Comparison of ENCODE assay signal across 17 mouse cellular contexts in genomic region chr4:46844982-46845643, GRCm38 (mm10).
DNase-seq lines count a peak whose midpoint lies in the region; ATAC-seq and TF ChIP-seq lines count a peak whose summit lies in the region.
"Had no signal": no experiment of that assay in that cellular context is flagged by ENCODE, and none has a peak within 500 bp of the region (broad histone marks: within the 10 kb centered on the region; RNA-seq: fewer than 3 reads in every experiment).

No protein-coding gene starts in this region.

- H3K27ac ChIP-seq in hindbrain, embryonic 13.5 days: no peak overlapping the region
- no peak overlapping the region for H3K27ac ChIP-seq in hindbrain, embryonic 12.5 days
- H3K27ac ChIP-seq in thymus, adult 2 months (ENCODE audit: control insufficient read depth, insufficient read depth, low read length): no peak overlapping the region
- peak overlapping the region; percentile 51 for H3K27ac ChIP-seq in hindbrain, embryonic 15.5 days (replicated peaks)
- H3K27ac ChIP-seq: heart, embryonic 13.5 days; liver, embryonic 14.5 days had no signal

- H3K9me3 ChIP-seq in hindbrain, embryonic 13.5 days: peaks cover 4% of the 10 kb centered on the region; the same call in 1 of the 2 replicates
- no peaks in the 10 kb centered on the region for H3K9me3 ChIP-seq in hindbrain, embryonic 12.5 days (replicated peaks)
- H3K9me3 ChIP-seq in hindbrain, embryonic 15.5 days: no peaks in the 10 kb centered on the region

- H3K27me3 ChIP-seq in hindbrain, embryonic 13.5 days: no peaks in the 10 kb centered on the region
- H3K27me3 ChIP-seq in hindbrain, embryonic 12.5 days: no peaks in the 10 kb centered on the region
- no peaks in the 10 kb centered on the region for H3K27me3 ChIP-seq in thymus, adult 2 months (ENCODE audit: control insufficient read depth, insufficient read depth, low read length)
- no peaks in the 10 kb centered on the region for H3K27me3 ChIP-seq in hindbrain, embryonic 15.5 days
- H3K27me3 ChIP-seq: heart, embryonic 13.5 days had no signal

- no peak overlapping the region for H3K4me3 ChIP-seq in hindbrain, embryonic 13.5 days
- no peak overlapping the region for H3K4me3 ChIP-seq in hindbrain, embryonic 12.5 days
- no peak overlapping the region for H3K4me3 ChIP-seq in thymus, adult 2 months (ENCODE audit: control insufficient read depth, insufficient read depth, low read length)
- no peak overlapping the region for H3K4me3 ChIP-seq in hindbrain, embryonic 15.5 days
- H3K4me3 ChIP-seq: heart, embryonic 13.5 days had no signal

- no peak for TF ChIP-seq CTCF in thymus, adult 2 months (IDR thresholded peaks at IDR 0.05; ENCODE audit: borderline replicate concordance, control insufficient read depth, extremely low read depth, insufficient read depth, low read length, poor library complexity)

- peak; percentile 12 for DNase-seq in thymus, adult 2 months
- no peak for DNase-seq in thymus, adult 18-20 months
- peak; percentile 56 for DNase-seq in thymus, postnatal 4 days
- no peak for DNase-seq in cerebellum, adult 18-20 months
- DNase-seq in urinary bladder, postnatal 10 days (ENCODE audit: low spot score): no peak
- DNase-seq: cerebellum, adult 9-10 months; gastrocnemius, postnatal 36 days; kidney, adult 2 months; kidney, postnatal 36 days; left cerebral cortex, postnatal 4 days; lung, postnatal 14 days; right cerebral cortex, postnatal 4 days had no signal

- peak; percentile 46 for ATAC-seq in hindbrain, embryonic 13.5 days (ENCODE audit: low FRiP score)
- ATAC-seq in hindbrain, embryonic 12.5 days (ENCODE audit: low FRiP score): no peak
- peak; percentile 75 for ATAC-seq in hindbrain, embryonic 15.5 days (ENCODE audit: low FRiP score, low read depth)

- TF ChIP-seq POLR2A in thymus, adult 2 months (IDR thresholded peaks at IDR 0.05; ENCODE audit: control insufficient read depth, extremely low read depth, insufficient read depth, low read length, poor library complexity): no peak

- no peaks in the 10 kb centered on the region for H3K4me1 ChIP-seq in hindbrain, embryonic 13.5 days (replicated peaks)
- no peaks in the 10 kb centered on the region for H3K4me1 ChIP-seq in hindbrain, embryonic 12.5 days
- H3K4me1 ChIP-seq in thymus, adult 2 months (replicated peaks; ENCODE audit: control insufficient read depth, insufficient read depth, low read length): peaks cover 30% of the 10 kb centered on the region
- H3K4me1 ChIP-seq in hindbrain, embryonic 15.5 days (replicated peaks): no peaks in the 10 kb centered on the region
- H3K4me1 ChIP-seq: heart, embryonic 13.5 days had no signal

- WGBS in hindbrain, embryonic 13.5 days: 71% methylated on average over 6 of the region's 6 CpGs
- 70% methylated on average over 6 of the region's 6 CpGs for WGBS in hindbrain, embryonic 12.5 days
- 51% methylated on average over 6 of the region's 6 CpGs for WGBS in thymus, adult 2 months
- 66% methylated on average over 6 of the region's 6 CpGs for WGBS in hindbrain, embryonic 15.5 days

- H3K9ac ChIP-seq in hindbrain, embryonic 13.5 days: no peak overlapping the region
- H3K9ac ChIP-seq in hindbrain, embryonic 12.5 days: no peak overlapping the region
- no peak overlapping the region for H3K9ac ChIP-seq in hindbrain, embryonic 15.5 days
- H3K9ac ChIP-seq: heart, embryonic 13.5 days; liver, embryonic 14.5 days had no signal

- H3K36me3 ChIP-seq in hindbrain, embryonic 13.5 days: no peaks in the 10 kb centered on the region
- H3K36me3 ChIP-seq in hindbrain, embryonic 12.5 days: no peaks in the 10 kb centered on the region
- no peaks in the 10 kb centered on the region for H3K36me3 ChIP-seq in thymus, adult 2 months (ENCODE audit: control insufficient read depth, insufficient read depth, low read length)
- H3K36me3 ChIP-seq in hindbrain, embryonic 15.5 days: peaks cover 3% of the 10 kb centered on the region; the same call in 1 of the 2 replicates
- H3K36me3 ChIP-seq: heart, embryonic 13.5 days had no signal

- no peak overlapping the region for H3K4me2 ChIP-seq in hindbrain, embryonic 13.5 days
- no peak overlapping the region for H3K4me2 ChIP-seq in hindbrain, embryonic 12.5 days (replicated peaks)
- no peak overlapping the region for H3K4me2 ChIP-seq in hindbrain, embryonic 15.5 days
- H3K4me2 ChIP-seq: heart, embryonic 13.5 days had no signal

Comparison
In these comparisons a context has a peak if more than half of its experiments do, and no peak if none do; other contexts are left out.
1. DNase-seq: peak in thymus, adult 2 months (single experiment) and thymus, postnatal 4 days (single experiment); none in thymus, adult 18-20 months (0 of 2), cerebellum, adult 18-20 months (0 of 2) and urinary bladder, postnatal 10 days (single experiment).